ENCODE assay signal across 9 mouse cellular contexts in the genomic region with DNA sequence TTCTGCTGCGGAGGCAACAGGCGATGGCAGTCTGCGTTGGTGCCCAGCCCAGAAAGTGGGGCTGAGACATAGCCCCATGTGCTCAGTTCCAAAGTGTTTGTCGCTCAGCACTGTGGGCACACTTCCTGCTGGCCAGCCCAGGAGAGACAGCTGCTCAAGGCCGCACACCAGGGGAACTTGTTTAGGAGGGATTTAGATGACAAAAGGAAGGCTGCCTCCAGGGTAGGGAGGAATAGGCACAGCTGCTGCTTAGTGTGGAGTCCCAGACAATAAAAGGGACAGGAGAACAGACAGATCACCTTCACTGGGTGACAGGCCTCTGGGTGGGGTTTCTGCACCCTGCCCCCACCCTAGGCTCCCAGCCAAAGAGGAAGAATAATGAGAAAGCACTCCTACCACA.
DNase-seq lines count a peak whose midpoint lies in the region; ATAC-seq lines count a peak whose summit lies in the region.
"Had no signal": no experiment of that assay in that cellular context is flagged by ENCODE, and none has a peak within 500 bp of the region (broad histone marks: within the 10 kb centered on the region; RNA-seq: fewer than 3 reads in every experiment).

No protein-coding gene starts in this region.

- no peaks in the 10 kb centered on the region for H3K9me3 ChIP-seq in hindbrain, embryonic 16.5 days (ENCODE audit: control insufficient read depth, low read length)

- peak; percentile 87 for ATAC-seq in hindbrain, embryonic 16.5 days
- ATAC-seq in megakaryocyte progenitor cell, adult 5-6 weeks (replicated peaks; ENCODE audit: poor library complexity), result peak; percentile 64

- H3K27ac ChIP-seq in hindbrain, embryonic 16.5 days (ENCODE audit: low read depth, low read length), result 0 out of 2 replicates have a peak overlapping the region, but pooled peaks have one; percentile 44
- H3K27ac ChIP-seq: liver, embryonic 14.5 days had no signal

- H3K4me2 ChIP-seq in hindbrain, embryonic 16.5 days (ENCODE audit: low read length), result no peak overlapping the region

- H3K4me3 ChIP-seq in hindbrain, embryonic 16.5 days (ENCODE audit: low read length), result no peak overlapping the region

- no peaks in the 10 kb centered on the region for H3K36me3 ChIP-seq in hindbrain, embryonic 16.5 days (ENCODE audit: control insufficient read depth, insufficient read depth, low read length)

- peak; percentile 68 to 85 for DNase-seq in cerebellum, postnatal 10 days
- DNase-seq in cerebellum, adult 18-20 months, result no peak
- DNase-seq in brain, adult 2 months (ENCODE audit: low read depth, low spot score), result peak; percentile 72
- DNase-seq in spleen, adult 18-20 months, result no peak
- DNase-seq in urinary bladder, postnatal 25 days (ENCODE audit: low spot score), result no peak
- DNase-seq in kidney, postnatal 4 days, result no peak

- H3K27me3 ChIP-seq in hindbrain, embryonic 16.5 days (replicated peaks; ENCODE audit: control insufficient read depth, insufficient read depth, low read length), result no peaks in the 10 kb centered on the region

- 23% methylated on average over 5 of the region's 5 CpGs for WGBS in hindbrain, embryonic 16.5 days

- no peak overlapping the region for H3K9ac ChIP-seq in hindbrain, embryonic 16.5 days (ENCODE audit: low read depth, low read length)
- H3K9ac ChIP-seq: liver, embryonic 14.5 days had no signal

- H3K4me1 ChIP-seq in hindbrain, embryonic 16.5 days (ENCODE audit: control insufficient read depth, insufficient read depth, low read depth, low read length), result no peaks in the 10 kb centered on the region

Comparison
In these comparisons a context has a peak if more than half of its experiments do, and no peak if none do; other contexts are left out.
1. DNase-seq: peak in cerebellum, postnatal 10 days (2 of 2) and brain, adult 2 months (single experiment); none in cerebellum, adult 18-20 months (0 of 2), spleen, adult 18-20 months (0 of 2), urinary bladder, postnatal 25 days (single experiment) and kidney, postnatal 4 days (0 of 2).